Mouse (Mus musculus) left cerebral cortex, adult 9 months (tissue): ENCODE measurements around the gene Gata2.
A peak's percentile ranks its signal among the peaks of the same experiment; 100 is the strongest.
"Not testable (repeated sequence)": the region's sequence is repeated elsewhere in the genome, so short reads cannot be mapped to it uniquely, and the experiment has no call there.

Experiments used
- DNase-seq, 2 experiments: peaks; one replicate each; pipeline ENCODE4 v3.0.0; 2022; ENCODE audit warnings: low spot score in 2 of 2

The Gata2 gene

GRCm38 (mm10) chr6:88193433-88194052 lies at the start of gene Gata2:
Gene Gata2 (plus strand): TSS chr6:88193891.
- DNase-seq, result no peak

- DNase-seq, result no peak
Measured at GRCm38 (mm10) chr6:88145793-88146192, 47.9 kb upstream of the Gata2 start.

GRCm38 (mm10) chr6:88146576-88146975 lies 47.1 kb upstream of the Gata2 start:
- no peak for DNase-seq

- DNase-seq, result peak in 1 of 2 experiments; percentile 17
Measured at GRCm38 (mm10) chr6:88147411-88148003, 46.2 kb upstream of the Gata2 start.

GRCm38 (mm10) chr6:88151335-88151734 lies 42.4 kb upstream of the Gata2 start:
- DNase-seq, result no peak

- DNase-seq, result no peak
Measured at GRCm38 (mm10) chr6:88152127-88152705, 41.5 kb upstream of the Gata2 start.

- no peak for DNase-seq
Measured at GRCm38 (mm10) chr6:88152979-88153378, 40.7 kb upstream of the Gata2 start.

GRCm38 (mm10) chr6:88155614-88156013 lies 38.1 kb upstream of the Gata2 start:
- not testable (repeated sequence) for DNase-seq

GRCm38 (mm10) chr6:88158790-88159189 lies 34.9 kb upstream of the Gata2 start:
- DNase-seq, result no peak

GRCm38 (mm10) chr6:88166054-88166453 lies 27.6 kb upstream of the Gata2 start:
- DNase-seq, result no peak

- DNase-seq, result no peak
Measured at GRCm38 (mm10) chr6:88174191-88174590, 19.5 kb upstream of the Gata2 start.

- no peak for DNase-seq
Measured at GRCm38 (mm10) chr6:88174676-88175075, 19.0 kb upstream of the Gata2 start.

GRCm38 (mm10) chr6:88184671-88185070 lies 9.0 kb upstream of the Gata2 start:
- DNase-seq, result no peak

- peak in 1 of 2 experiments; percentile 62 for DNase-seq
Measured at GRCm38 (mm10) chr6:88188148-88188547, 5.5 kb upstream of the Gata2 start.

- peak; percentile 30 to 62 for DNase-seq
Measured at GRCm38 (mm10) chr6:88189312-88190042, 4.2 kb upstream of the Gata2 start.

- no peak for DNase-seq
Measured at GRCm38 (mm10) chr6:88190043-88190309, 3.7 kb upstream of the Gata2 start.

GRCm38 (mm10) chr6:88190310-88191023 lies 3.2 kb upstream of the Gata2 start:
- DNase-seq, result no peak

GRCm38 (mm10) chr6:88191024-88191365 lies 2.7 kb upstream of the Gata2 start:
- no peak for DNase-seq

- no peak for DNase-seq
Measured at GRCm38 (mm10) chr6:88191411-88192070, 2.1 kb upstream of the Gata2 start.

GRCm38 (mm10) chr6:88192756-88193155 lies 935 bp upstream of the Gata2 start:
- DNase-seq, result no peak

GRCm38 (mm10) chr6:88194053-88194977 lies 624 bp downstream of the Gata2 start:
- no peak for DNase-seq
